Mouse (Mus musculus) megakaryocyte, embryonic 14.5 days (primary cell): ENCODE measurements around the gene 2010111I01Rik. TPM values are rescaled to one million over a fixed set of nuclear protein-coding genes. Genes with fewer than 3 reads are reported as not detected.
"Not testable (repeated sequence)": the region's sequence is repeated elsewhere in the genome, so short reads cannot be mapped to it uniquely, and the experiment has no call there.

ENCODE experiments used
- H3K27me3 ChIP-seq: replicated peaks from 2 replicates; pipeline ENCODE3; 2012; ENCODE audit warnings: inconsistent platforms
- H3K36me3 ChIP-seq: replicated peaks from 2 replicates; pipeline ENCODE3; 2012; ENCODE audit warnings: low read length, inconsistent platforms, mixed read lengths
- H3K4me1 ChIP-seq: 2 replicates; pipeline ENCODE4 v1.6.1; 2012; ENCODE audit warnings: inconsistent platforms
- H3K4me3 ChIP-seq: replicated peaks from 2 replicates; pipeline ENCODE3; 2012; ENCODE audit warnings: moderate library complexity, mild to moderate bottlenecking, inconsistent platforms
- H3K9me3 ChIP-seq: 2 replicates; pipeline ENCODE4 v1.6.1; 2012; ENCODE audit warnings: inconsistent platforms
- FLI1 ChIP-seq: IDR thresholded peaks from 2 replicates; pipeline ENCODE4 v1.6.1; 2012; ENCODE audit warnings: low read length, inconsistent platforms, mixed read lengths
- GATA1 ChIP-seq: IDR thresholded peaks from 3 replicates; pipeline ENCODE4 v1.6.1; 2012; ENCODE audit warnings: mixed read lengths, low read length, inconsistent platforms, borderline replicate concordance
- polyA plus RNA-seq: library from polyadenylated mRNA; stranded (reverse); fragments of >175 nt; gene quantifications from 2 replicates; pipeline ENCODE4 v1.2.3, GENCODE M21; 2012; ENCODE audit warnings: low replicate concordance; ENCODE audit not compliant: insufficient read depth

Gene 2010111I01Rik
- polyA plus RNA-seq, 1 experiment = 46.5 TPM

GRCm38 (mm10) chr13:62980131-62980530, 15.4 kb downstream of the 2010111I01Rik start:
- Histone ChIP-seq H3K9me3 (no peaks in the 10 kb centered on the region), H3K4me3 (no peak overlapping the region), H3K27me3 (no peaks in the 10 kb centered on the region), H3K4me1 (peaks cover 22% of the 10 kb centered on the region), H3K36me3 (no peaks in the 10 kb centered on the region)
- TF ChIP-seq FLI1 (no peak), GATA1 (no peak)

- TF ChIP-seq FLI1 = no peak
- TF ChIP-seq GATA1 = no peak
- 0 out of 2 replicates have a peak, but pooled peaks cover 8% of the 10 kb centered on the region for H3K9me3 ChIP-seq
Observed at GRCm38 (mm10) chr13:62984485-62984884, 19.8 kb downstream of the 2010111I01Rik start.

GRCm38 (mm10) chr13:62989891-62990490, 25.3 kb downstream of the 2010111I01Rik start:
- Histone ChIP-seq H3K9me3 (0 out of 2 replicates have a peak, but pooled peaks cover 8% of the 10 kb centered on the region), H3K36me3 (no peaks in the 10 kb centered on the region)
- TF ChIP-seq GATA1 (no peak), FLI1 (no peak)

More at GRCm38 (mm10) chr13:62984485-62984884, 19.8 kb downstream of the 2010111I01Rik start:
- Histone ChIP-seq H3K4me3 (no peak overlapping the region), H3K27me3 (no peaks in the 10 kb centered on the region), H3K36me3 (no peaks in the 10 kb centered on the region), H3K4me1 (peaks cover 4% of the 10 kb centered on the region; the same call in 1 of the 2 replicates)

GRCm38 (mm10) chr13:62993543-62994477, 29.1 kb downstream of the 2010111I01Rik start:
- no peaks in the 10 kb centered on the region for H3K36me3 ChIP-seq
- TF ChIP-seq GATA1 (no peak), FLI1 (no peak)
- peaks cover 3% of the 10 kb centered on the region for H3K9me3 ChIP-seq
- no peaks in the 10 kb centered on the region for H3K27me3 ChIP-seq
- H3K4me1 ChIP-seq = peaks cover 8% of the 10 kb centered on the region; the same call in 1 of the 2 replicates
- H3K4me3 ChIP-seq = no peak overlapping the region

More at GRCm38 (mm10) chr13:62989891-62990490, 25.3 kb downstream of the 2010111I01Rik start:
- no peak overlapping the region for H3K4me3 ChIP-seq
- H3K27me3 ChIP-seq = no peaks in the 10 kb centered on the region
- no peaks in the 10 kb centered on the region; the same call in 1 of the 2 replicates for H3K4me1 ChIP-seq

GRCm38 (mm10) chr13:62996767-62997166, 32.1 kb downstream of the 2010111I01Rik start:
- H3K4me1 ChIP-seq = peaks cover 8% of the 10 kb centered on the region; the same call in 1 of the 2 replicates
- H3K27me3 ChIP-seq = no peaks in the 10 kb centered on the region
- H3K9me3 ChIP-seq = peaks cover 6% of the 10 kb centered on the region
- TF ChIP-seq FLI1 = no peak
- no peak for TF ChIP-seq GATA1
- H3K36me3 ChIP-seq = no peaks in the 10 kb centered on the region
- no peak overlapping the region for H3K4me3 ChIP-seq

GRCm38 (mm10) chr13:63007491-63007890, 42.8 kb downstream of the 2010111I01Rik start:
- not testable (repeated sequence) for H3K4me1 ChIP-seq, H3K36me3 ChIP-seq, H3K9me3 ChIP-seq, H3K4me3 ChIP-seq, H3K27me3 ChIP-seq

GRCm38 (mm10) chr13:63010345-63011090, 45.8 kb downstream of the 2010111I01Rik start:
- H3K27me3 ChIP-seq = peaks cover 2% of the 10 kb centered on the region
- TF ChIP-seq FLI1 (no peak), GATA1 (no peak)
- H3K4me3 ChIP-seq = no peak overlapping the region
- H3K4me1 ChIP-seq = peaks cover 10% of the 10 kb centered on the region
- H3K36me3 ChIP-seq = peaks cover 3% of the 10 kb centered on the region
- H3K9me3 ChIP-seq = no peaks in the 10 kb centered on the region

GRCm38 (mm10) chr13:63014353-63014752, 49.7 kb downstream of the 2010111I01Rik start:
- Histone ChIP-seq H3K4me3 (no peak overlapping the region), H3K4me1 (peaks cover 13% of the 10 kb centered on the region), H3K9me3 (no peaks in the 10 kb centered on the region), H3K27me3 (peaks cover 2% of the 10 kb centered on the region), H3K36me3 (peaks cover 10% of the 10 kb centered on the region)
- no peak for TF ChIP-seq FLI1
- no peak for TF ChIP-seq GATA1

- no peak for TF ChIP-seq FLI1
- TF ChIP-seq GATA1 = no peak
- no peak overlapping the region for H3K4me3 ChIP-seq
- no peaks in the 10 kb centered on the region for H3K9me3 ChIP-seq
- peaks cover 10% of the 10 kb centered on the region for H3K36me3 ChIP-seq
- peaks cover 2% of the 10 kb centered on the region for H3K27me3 ChIP-seq
- H3K4me1 ChIP-seq = peaks cover 9% of the 10 kb centered on the region; the same call in 1 of the 2 replicates
Observed at GRCm38 (mm10) chr13:63015362-63015761, 50.7 kb downstream of the 2010111I01Rik start.
